Mouse (Mus musculus) stomach, postnatal 0 days (tissue): ENCODE measurements around the gene Gm11099. TPM values are rescaled to one million over a fixed set of nuclear protein-coding genes. Genes with fewer than 3 reads are reported as not detected.

Experiments
- ATAC-seq: fragments of 200-750 bp; cut with Nextera tagmentation; 2 replicates; pipeline ENCODE4 v1.8.0; 2017; ENCODE audit not compliant: low FRiP score, low TSS enrichment
- DNase-seq: peaks from one replicate; pipeline ENCODE4 v3.0.0-alpha.2; 2016; ENCODE audit warnings: low spot score
- H3K27ac ChIP-seq: fragments of 300-500 bp; sonication (generic); replicated peaks from 2 replicates; pipeline ENCODE4 v1.5.1; 2014; ENCODE audit warnings: mild to moderate bottlenecking, control low read depth
- H3K27me3 ChIP-seq: fragments of 300-500 bp; sonication (generic); 2 replicates; pipeline ENCODE4 v1.6.1; 2014; ENCODE audit warnings: low read length; ENCODE audit not compliant: control insufficient read depth, insufficient read depth
- H3K36me3 ChIP-seq: fragments of 300-500 bp; sonication (generic); 2 replicates; pipeline ENCODE4 v1.6.1; 2014; ENCODE audit warnings: low read length, mixed read lengths; ENCODE audit not compliant: control insufficient read depth, insufficient read depth
- H3K4me1 ChIP-seq: fragments of 300-500 bp; sonication (generic); replicated peaks from 2 replicates; pipeline ENCODE4 v1.6.1; 2014; ENCODE audit warnings: antibody characterized with exemption; ENCODE audit not compliant: control insufficient read depth, insufficient read depth
- H3K4me2 ChIP-seq: fragments of 300-500 bp; sonication (generic); replicated peaks from 2 replicates; pipeline ENCODE4 v1.6.1; 2014; ENCODE audit warnings: low read depth, mild to moderate bottlenecking, control low read depth, moderate library complexity
- H3K4me3 ChIP-seq: fragments of 300-500 bp; sonication (generic); 2 replicates; pipeline ENCODE4 v1.5.1; 2014; ENCODE audit warnings: low read depth, low read length, control low read depth
- H3K9ac ChIP-seq: fragments of 300-500 bp; sonication (generic); 2 replicates; pipeline ENCODE4 v1.6.1; 2014; ENCODE audit warnings: mild to moderate bottlenecking, low read length, control low read depth, mixed read lengths
- H3K9me3 ChIP-seq: fragments of 300-500 bp; sonication (generic); 2 replicates; pipeline ENCODE4 v1.6.1; 2016; ENCODE audit warnings: low read length; ENCODE audit not compliant: control insufficient read depth
- CTCF ChIP-seq: IDR thresholded peaks from 2 replicates; pipeline ENCODE4 v1.5.1; 2016; ENCODE audit warnings: antibody characterized with exemption, low read depth, mild to moderate bottlenecking, moderate library complexity
- EP300 ChIP-seq: optimal IDR thresholded peaks from 2 replicates; pipeline ENCODE3; 2016; ENCODE audit warnings: antibody characterized with exemption
- WGBS: fragments of 180-500 bp; shearing (Covaris S2); extraction: QIAGEN DNeasy Blood & Tissue Kit; methylation state at CpG from one replicate; pipeline ENCODE4 v1.1.7; 2014; 5-methylcytosine and 5-hydroxymethylcytosine counted together
- polyA plus RNA-seq: library from polyadenylated mRNA; unstranded; fragments of >200 nt; fragmentation: Nextera tagmentation; extraction: Ambion mirVana; gene quantifications from 2 replicates; pipeline ENCODE4 v1.2.1, GENCODE M21; 2015

The Gm11099 gene
- polyA plus RNA-seq, 1 experiment from 2014 or later: not detected

DNA sequence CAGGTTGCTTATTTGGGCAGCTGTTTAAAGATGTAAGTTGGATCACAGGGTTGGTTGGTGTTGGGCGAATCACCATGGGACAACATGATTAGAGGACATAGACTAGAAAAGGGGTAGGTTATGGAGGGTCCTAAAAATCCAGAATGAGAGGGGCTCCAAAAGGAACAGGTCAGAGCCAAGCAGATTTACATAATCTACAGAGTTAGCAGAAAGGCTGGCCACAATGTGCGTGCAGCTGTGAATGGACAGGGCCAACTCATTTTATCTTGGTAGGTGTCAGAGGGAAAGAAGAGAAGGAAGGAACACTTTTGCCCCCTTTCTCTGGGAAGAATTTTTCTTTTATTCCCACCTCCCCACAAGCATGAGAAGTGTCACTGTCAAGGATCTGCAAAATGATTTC lies 97.1 kb downstream of the Gm11099 start:
- no peak for DNase-seq
- Histone ChIP-seq H3K27me3 (no peaks in the 10 kb centered on the region), H3K4me3 (no peak overlapping the region), H3K9ac (no peak overlapping the region), H3K27ac (no peak overlapping the region), H3K9me3 (no peaks in the 10 kb centered on the region), H3K4me1 (no peaks in the 10 kb centered on the region), H3K36me3 (no peaks in the 10 kb centered on the region), H3K4me2 (no peak overlapping the region)
- 90% methylated on average over 2 of the region's 2 CpGs for WGBS
- TF ChIP-seq EP300: no peak
- TF ChIP-seq CTCF: no peak
- ATAC-seq: no peak

DNA sequence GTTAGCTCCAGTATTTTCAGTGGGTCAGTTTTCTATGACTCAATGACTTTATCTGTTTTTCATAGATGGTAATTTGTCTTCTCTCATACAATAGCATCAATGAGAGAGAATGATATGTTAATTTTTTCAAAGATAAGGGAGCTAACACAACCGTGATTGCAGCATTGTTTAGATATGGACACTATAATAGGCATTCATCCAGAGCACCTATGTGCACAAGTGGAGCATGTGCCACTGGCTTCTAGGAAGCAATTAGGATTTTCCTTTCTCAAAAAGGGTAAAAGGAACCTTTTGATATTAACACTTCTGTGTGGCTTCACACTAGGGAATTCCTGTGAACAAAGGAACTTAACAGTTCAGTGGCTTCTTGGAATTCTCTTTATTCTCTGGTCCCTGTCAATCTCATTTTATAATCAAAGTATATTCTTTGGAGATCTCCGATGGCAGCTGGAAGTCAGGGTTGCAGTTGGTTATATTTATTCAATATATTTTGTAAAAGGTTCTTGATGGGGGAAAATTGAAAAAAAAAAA lies 97.6 kb downstream of the Gm11099 start:
- Histone ChIP-seq H3K27me3 (no peaks in the 10 kb centered on the region), H3K4me1 (no peaks in the 10 kb centered on the region), H3K4me2 (no peak overlapping the region), H3K9ac (no peak overlapping the region), H3K36me3 (no peaks in the 10 kb centered on the region), H3K27ac (no peak overlapping the region), H3K4me3 (no peak overlapping the region), H3K9me3 (no peaks in the 10 kb centered on the region)
- no peak for TF ChIP-seq CTCF
- TF ChIP-seq EP300: no peak
- 60% methylated on average over 2 of the region's 2 CpGs for WGBS
- no peak for ATAC-seq
- no peak for DNase-seq
